In the genomic region with DNA sequence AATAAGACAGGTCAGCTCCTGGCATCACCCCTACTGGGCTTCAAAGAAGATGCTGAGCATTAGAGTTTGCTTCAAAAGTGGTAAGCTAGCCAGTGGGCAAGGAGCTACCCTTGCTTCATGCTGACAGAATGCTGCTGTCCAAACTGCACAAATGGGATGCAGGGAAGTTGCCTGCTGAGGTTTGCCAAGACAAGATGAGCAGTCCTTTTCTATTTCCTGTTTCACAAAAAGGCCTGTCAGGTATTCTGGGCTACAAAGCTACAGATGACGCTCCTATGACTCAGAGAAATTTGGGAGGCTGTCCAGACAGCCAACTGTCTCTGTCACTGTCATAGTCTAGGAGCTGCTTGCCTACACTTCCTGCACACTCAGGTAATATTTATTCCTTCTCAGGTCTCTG, we compare ENCODE assay signal across 21 mouse cellular contexts. TPM values are rescaled to one million over a fixed set of nuclear protein-coding genes. Genes with fewer than 3 reads are reported as not detected.
A peak's percentile ranks its signal among the peaks of the same experiment; 100 is the strongest.
DNase-seq lines count a peak whose midpoint lies in the region; TF ChIP-seq lines count a peak whose summit lies in the region.
"Had no signal": no experiment of that assay in that cellular context is flagged by ENCODE, and none has a peak within 500 bp of the region (broad histone marks: within the 10 kb centered on the region; RNA-seq: fewer than 3 reads in every experiment).

No protein-coding gene starts in this region.

- intact Hi-C loops in left cerebral cortex, postnatal 14 days (cut with DNase I) = no loop called here
- intact Hi-C loops in left cerebral cortex, postnatal 4 days (cut with DNase I) = no loop called here

- 14% methylated on average over 1 of the region's 1 CpGs for WGBS in cerebellum, adult 2 months

- TF ChIP-seq CTCF in cerebellum, adult 2 months (IDR thresholded peaks at IDR 0.05; ENCODE audit: borderline replicate concordance, insufficient read depth, low read depth, low read length) = no peak

- no peaks in the 10 kb centered on the region for H3K27me3 ChIP-seq in cerebellum, adult 2 months (ENCODE audit: control insufficient read depth, insufficient read depth, low read length)
- H3K27me3 ChIP-seq: embryonic facial prominence, embryonic 12.5 days; forebrain, embryonic 15.5 days; midbrain, embryonic 13.5 days; neural tube, embryonic 12.5 days; Patski had no signal

- TF ChIP-seq POLR2A in cerebellum, adult 2 months (IDR thresholded peaks at IDR 0.05; ENCODE audit: borderline replicate concordance, insufficient read depth, low read length) = no peak

- H3K27ac ChIP-seq in cerebellum, adult 2 months (ENCODE audit: insufficient read depth, low read length) = no peak overlapping the region
- H3K27ac ChIP-seq: embryonic facial prominence, embryonic 12.5 days; forebrain, embryonic 15.5 days; midbrain, embryonic 13.5 days; neural tube, embryonic 12.5 days; stomach, postnatal 0 days had no signal

- peaks cover 29% of the 10 kb centered on the region for H3K4me1 ChIP-seq in cerebellum, adult 2 months (ENCODE audit: control insufficient read depth, insufficient read depth, low read length)
- H3K4me1 ChIP-seq: embryonic facial prominence, embryonic 12.5 days; forebrain, embryonic 15.5 days; midbrain, embryonic 13.5 days; neural tube, embryonic 12.5 days had no signal

- DNase-seq in left cerebral cortex, postnatal 14 days (ENCODE audit: low spot score in 2 of 2) = peak; percentile 30 to 49
- no peak for DNase-seq in left cerebral cortex, postnatal 4 days
- peak; percentile 96 for DNase-seq in brain, adult 2 months (ENCODE audit: low read depth, low spot score)
- DNase-seq in cerebellum, adult 2 months = peak; percentile 79 to 96
- DNase-seq in cerebellum, postnatal 36 days = peak; percentile 69 to 76
- no peak for DNase-seq in spleen, adult 12 weeks (ENCODE audit: low spot score)
- no peak for DNase-seq in heart, adult 9 months (ENCODE audit: low spot score in 2 of 2)
- DNase-seq: adrenal gland, postnatal 14 days; heart, postnatal 10 days; kidney, adult 2 months; kidney, postnatal 25 days; liver; lung, postnatal 10 days; thymus, postnatal 14 days had no signal

- H3K4me3 ChIP-seq in cerebellum, adult 2 months (replicated peaks; ENCODE audit: insufficient read depth, low read depth, low read length) = no peak overlapping the region
- H3K4me3 ChIP-seq: embryonic facial prominence, embryonic 12.5 days; erythroblast, embryonic 14.5 days; forebrain, embryonic 15.5 days; midbrain, embryonic 13.5 days; neural tube, embryonic 12.5 days had no signal

RNA-seq across cellular contexts. Expression of gene Nelfa, which starts 16.7 kb away (rescaled TPM):
- 10 to 100 TPM; 18.3 to 19.4 TPM for total RNA-seq in left cerebral cortex, postnatal 14 days (2021)
- total RNA-seq in left cerebral cortex, postnatal 4 days (2021) = 10 to 100 TPM; 23.3 to 24.3 TPM
- polyA plus RNA-seq in cerebellum, adult 2 months (2012; rRNA removed) = 29.2 and 32.9 TPM in 2 replicates

Comparison
In these comparisons a context has a peak if more than half of its experiments do, and no peak if none do; other contexts are left out.
1. DNase-seq: peak in left cerebral cortex, postnatal 14 days (2 of 2), brain, adult 2 months (single experiment), cerebellum, adult 2 months (2 of 2) and cerebellum, postnatal 36 days (2 of 2); none in left cerebral cortex, postnatal 4 days (single experiment), spleen, adult 12 weeks (single experiment) and heart, adult 9 months (0 of 2).